Mouse (Mus musculus) brain, adult 2 months (tissue): ENCODE results near the gene Olfr524.

Source experiments
- DNase-seq: peaks from one replicate; pipeline ENCODE4 v3.0.0; 2011; ENCODE audit warnings: low read depth, low spot score

Gene Olfr524

DNA sequence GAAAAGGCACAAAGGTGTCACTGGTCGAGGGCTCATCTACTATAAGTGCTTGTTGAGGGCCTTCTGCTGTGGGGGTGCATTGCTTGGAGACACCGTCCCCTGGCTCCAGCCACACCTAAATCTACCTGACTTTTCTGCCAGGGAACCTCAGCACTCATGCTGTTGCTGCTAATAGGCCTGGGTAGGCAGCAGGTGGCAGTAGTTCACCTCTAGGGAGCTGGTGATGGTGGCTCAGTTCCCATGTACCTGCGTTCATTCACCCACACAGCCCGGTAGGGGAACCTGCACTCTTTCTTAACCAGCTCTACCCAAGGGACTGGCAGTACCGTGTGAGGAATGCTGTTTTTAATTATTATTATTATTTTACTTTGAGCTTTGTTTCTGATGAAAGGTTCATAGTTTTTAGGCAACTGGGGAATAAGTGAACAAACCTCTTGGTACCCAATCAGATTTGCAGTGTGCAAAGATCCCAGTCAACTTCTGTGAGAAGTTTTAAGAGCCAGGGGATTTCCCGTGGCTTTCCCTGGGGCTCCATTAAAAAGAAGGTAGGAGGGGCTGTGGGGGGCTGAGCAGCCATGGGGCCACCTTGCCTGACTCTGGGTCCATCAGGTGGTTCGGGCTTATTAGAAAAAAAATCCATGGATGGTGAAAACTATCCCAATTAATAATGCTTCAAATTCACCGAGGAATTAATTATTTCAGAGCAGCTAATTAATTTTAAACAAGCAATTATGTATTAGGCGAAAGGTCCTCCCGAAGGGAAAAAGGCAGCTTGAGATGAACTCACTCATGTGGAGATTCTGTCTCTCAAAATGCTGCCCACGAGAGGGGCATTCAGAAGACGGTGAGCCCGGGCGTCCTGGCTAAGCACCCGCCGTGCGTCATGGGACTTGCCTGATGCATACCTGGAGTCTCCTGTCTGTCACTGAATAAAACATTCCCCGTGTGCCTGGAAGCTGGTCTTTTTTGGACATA lies 18.8 kb downstream of the Olfr524 start:
- peak; percentile 72 for DNase-seq

DNA sequence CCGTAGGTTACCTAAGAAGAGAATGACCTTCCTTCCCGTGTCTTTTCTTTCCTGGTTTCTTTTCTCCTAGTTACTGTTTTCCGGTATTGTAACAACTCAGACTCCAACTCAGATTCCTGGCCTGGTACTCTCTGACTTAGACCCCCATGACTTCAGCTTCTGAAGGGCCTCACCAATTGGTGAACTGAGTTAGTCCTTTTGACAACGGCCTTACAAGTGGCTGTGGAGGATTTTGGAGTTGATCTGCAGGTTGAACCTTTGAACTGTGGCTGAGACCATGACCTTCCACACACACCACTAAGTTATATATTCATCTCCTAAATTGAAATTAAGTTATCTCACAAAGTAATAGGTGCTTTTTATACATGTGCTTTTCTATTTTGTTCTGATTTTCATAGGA lies 21.6 kb downstream of the Olfr524 start:
- no peak for DNase-seq

DNA sequence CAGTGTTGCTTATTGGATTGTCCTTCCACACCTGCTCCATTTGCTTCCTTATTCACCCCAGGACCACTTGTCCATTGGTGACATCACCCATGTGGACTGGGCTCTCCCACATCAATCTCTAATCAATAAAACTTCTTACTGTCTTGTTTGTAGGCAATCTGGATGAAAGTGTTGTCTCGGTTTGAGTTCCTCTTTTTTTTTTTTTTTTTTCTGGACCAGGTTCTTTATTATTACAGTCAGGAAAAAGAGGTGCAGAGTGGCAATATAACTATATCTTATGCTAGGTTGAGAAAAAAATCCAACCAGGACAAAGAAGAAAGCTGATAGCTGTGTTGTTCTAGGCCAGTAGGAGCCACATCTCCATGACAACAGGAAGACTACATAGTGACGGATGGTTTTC lies 25.1 kb downstream of the Olfr524 start:
- DNase-seq = no peak

DNA sequence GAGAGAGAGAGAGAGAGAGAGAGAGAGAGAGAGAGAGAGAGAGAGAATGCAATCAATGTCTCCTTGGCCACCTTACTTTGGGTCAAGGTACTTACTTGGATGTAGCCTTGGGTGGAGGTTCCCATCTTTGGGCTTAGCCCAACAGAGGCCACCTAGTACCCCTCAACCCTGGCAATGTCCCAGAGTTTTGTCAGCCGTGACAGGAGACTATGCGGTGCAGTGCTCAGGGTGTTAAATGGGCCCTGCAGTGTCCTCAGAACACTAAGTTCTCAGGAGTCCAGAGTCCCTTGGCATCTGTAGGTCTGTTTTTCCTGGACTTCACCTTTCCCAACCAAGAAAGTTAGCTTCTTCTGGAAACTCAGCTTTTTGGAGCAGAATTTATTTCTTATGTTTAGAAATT lies 26.6 kb downstream of the Olfr524 start:
- DNase-seq = no peak

DNA sequence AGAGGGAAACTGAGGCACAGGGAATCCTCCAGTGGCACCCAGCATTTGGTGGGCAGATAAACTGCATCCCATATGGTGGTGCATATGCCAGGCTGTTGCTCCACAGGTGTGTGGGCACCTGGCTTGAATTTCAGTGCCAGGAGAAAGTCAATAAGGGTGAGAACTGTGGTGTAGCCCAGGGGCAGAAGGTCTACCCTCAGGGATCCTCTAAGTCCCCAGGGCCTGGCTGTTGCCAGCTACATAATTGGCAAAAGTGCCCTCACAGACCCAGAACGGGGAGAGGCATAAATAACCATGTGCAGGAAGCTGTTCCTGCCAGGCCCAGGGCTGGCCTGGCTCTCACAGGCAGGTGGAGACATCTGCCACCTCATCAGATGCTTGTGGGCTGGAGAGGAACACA lies 32.8 kb downstream of the Olfr524 start, which contains the start of gene Olfr523:
Olfr523 (plus strand) TSS at position 282 of the 400 bp plus-strand sequence.
- DNase-seq = peak; percentile 79

DNA sequence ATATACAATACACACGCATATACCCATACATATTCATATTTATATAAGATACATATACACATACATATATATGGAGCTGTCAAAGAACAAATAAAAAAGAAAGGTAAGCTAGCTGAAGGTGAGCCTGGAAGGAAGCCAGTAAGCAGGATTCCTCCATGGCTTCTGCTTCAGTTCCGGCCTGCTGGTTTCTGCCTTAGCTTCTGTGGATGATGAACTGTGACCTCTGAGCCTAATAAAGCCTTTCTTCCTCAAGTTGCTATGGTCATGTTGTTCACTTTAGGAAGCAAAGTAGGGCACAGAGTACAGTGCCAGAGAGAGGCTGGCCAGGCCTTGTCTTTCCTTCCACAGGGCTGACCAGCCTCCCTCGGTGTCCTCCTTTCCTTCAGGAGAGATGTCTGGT lies 34.9 kb downstream of the Olfr524 start:
- no peak for DNase-seq

DNA sequence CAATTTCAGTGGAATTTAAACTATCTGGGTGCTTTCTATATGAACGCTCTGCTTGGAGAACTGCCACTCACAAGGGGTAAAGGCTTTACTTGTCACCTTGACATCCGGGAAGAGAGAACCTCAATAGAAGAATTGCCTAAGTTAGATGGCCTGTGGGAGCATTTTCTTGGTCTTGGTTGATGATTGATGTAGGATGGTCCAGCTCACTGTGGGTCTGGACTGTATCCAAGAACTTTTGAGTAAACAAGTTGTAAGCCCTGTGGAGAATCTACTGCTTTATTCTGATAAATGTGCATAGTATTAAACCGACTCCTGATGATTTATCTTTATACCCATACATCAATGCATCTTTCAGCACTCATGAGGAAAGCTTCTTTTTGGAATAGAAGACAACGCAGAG lies 36.4 kb downstream of the Olfr524 start:
- DNase-seq = no peak

DNA sequence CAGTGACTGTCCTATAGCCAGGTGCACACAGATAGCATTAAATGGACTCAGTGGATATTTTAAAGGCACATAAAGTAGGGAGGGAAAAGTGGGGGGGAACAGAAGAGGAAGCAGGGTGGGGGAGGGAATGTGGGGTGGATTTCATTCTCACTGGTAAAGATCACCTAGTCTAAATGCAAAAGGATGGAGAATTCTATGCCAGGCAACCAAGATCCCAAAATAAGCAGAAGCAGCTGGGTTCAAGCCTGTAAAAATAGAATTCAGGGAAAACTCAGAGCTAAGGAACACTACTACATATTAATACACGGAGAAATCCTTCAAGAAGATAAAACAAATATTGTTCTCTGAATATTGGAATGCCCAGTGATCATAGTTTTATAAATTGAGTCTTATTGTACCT lies 37.8 kb downstream of the Olfr524 start:
- DNase-seq = peak; percentile 71

DNA sequence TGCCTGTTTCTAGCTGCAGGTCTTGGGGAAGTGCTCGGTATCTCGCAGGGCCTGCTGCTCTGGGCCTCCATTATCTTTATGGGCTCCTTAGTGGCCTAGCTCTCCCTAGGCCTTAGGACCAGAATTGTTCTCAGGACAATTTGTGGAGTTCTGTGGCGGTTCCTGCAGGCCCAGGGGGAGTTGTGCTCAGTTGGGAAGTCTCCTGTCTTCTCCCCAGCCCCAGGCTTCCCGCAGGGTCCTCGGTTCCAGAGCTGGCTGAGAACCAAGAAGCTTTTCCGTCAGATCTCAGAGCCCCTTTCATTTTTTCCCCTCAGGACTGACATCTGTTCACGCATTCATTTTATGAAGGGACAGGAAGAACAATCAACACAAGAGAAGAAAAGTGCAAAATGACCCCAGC lies 41.1 kb downstream of the Olfr524 start, which contains the start of gene Olfr522:
Olfr522 (minus strand) TSS at position 101 of the 400 bp plus-strand sequence.
- DNase-seq = no peak

DNA sequence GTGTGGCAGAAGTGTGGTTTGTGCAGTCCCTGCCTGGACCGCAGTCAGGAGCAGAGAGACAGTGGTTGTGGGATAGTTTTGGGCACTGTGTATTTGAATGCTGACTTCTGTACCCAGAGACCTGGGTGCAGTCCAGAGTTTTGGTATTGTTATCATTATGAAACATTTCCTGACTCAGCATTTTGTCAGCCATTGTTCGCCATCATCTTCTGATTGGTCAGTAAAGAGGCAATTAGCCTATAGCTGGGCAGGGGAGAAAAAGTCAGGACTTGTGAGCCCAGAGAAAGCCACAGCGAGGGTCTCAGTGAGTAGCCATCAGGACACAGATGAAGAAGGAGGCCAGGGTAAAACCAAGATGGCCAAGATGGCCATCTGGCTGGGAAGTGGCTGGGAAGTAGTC lies 45.4 kb downstream of the Olfr524 start:
- DNase-seq = no peak

DNA sequence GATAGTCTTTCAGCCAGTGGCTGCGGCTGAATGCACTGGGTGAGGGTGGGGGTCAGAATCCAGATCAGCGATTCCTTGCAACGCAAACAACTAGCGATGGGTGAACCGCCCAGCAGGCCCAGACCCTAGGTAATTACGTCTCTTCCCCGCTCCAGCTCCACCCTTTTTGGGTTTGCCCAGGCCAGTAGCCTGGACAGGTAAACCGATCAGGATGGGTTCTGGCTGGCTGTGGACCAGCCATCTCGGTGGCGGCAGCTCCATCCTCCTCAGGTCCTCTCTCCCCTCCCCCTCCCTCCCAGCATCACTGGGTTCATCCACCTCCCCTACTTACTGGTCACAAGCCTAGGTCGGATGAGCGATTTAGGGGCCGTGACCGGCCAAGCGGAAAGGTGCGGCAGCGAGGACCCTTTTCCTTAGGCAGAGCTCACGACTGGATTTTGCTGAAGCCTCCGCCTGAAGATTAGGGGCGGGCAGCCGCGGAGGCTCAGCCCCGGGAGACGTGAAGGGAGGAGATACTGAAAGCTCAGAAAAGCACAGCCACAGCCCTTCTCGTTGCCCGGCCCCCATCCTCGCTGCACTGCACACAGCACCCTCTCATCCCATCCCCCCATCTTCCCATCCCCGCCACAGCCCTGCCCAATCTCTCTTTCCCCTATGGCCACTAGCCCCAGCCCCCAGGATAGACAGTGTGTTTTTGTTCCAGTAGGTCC lies 51.4 kb downstream of the Olfr524 start, which contains the start of gene Sprn:
Sprn (minus strand) TSS at position 660 of the 710 bp plus-strand sequence.
- peak; percentile 94 for DNase-seq

DNA sequence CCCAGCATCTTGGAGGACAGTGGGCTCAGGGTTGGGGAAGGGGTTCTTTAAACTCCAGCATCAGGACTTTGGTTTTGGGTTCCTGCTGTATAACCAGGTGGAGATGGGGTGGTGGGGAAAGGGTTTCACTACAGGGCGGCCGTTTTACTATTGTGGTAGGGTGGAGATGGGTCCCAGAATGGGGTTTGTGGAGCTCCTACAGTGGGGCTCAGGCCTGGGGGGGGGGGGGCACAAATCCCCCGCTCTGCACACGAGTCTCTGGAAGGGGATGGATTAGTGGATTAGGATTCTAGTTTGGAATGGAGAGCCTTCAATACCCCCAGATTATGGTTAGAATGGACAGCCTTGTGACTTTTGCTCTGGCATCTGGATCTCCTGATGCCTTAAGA lies 51.9 kb downstream of the Olfr524 start:
- no peak for DNase-seq

DNA sequence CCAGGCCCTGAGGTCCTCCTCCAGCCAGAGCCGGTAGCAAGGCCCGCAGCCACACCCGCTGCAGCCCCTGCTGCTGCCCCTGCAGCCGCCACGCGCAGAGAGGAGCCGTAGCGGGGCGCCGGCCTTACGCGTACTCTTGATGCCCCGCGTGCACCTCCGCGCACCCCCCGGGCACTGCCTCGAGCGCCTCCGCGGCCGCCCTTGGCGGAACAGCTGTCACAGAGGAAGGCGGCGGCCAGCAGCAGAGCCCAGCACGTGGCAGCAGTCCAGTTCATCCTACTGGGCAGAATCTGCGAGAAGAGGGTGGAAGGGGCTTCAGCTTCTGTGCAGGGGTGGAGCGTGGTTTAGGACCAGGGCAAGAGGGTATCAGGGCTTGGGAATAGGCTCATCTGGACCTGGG lies 52.4 kb downstream of the Olfr524 start:
- peak; percentile 77 for DNase-seq
